Mouse (Mus musculus): ENCODE measurements at regions not wholly inside any gene's neighbourhood (a gene's known extent, or its start where the extent isn't known, plus 50 kb on each side); places are given as distances from the start of the nearest gene placed in this dataset.

DNA sequence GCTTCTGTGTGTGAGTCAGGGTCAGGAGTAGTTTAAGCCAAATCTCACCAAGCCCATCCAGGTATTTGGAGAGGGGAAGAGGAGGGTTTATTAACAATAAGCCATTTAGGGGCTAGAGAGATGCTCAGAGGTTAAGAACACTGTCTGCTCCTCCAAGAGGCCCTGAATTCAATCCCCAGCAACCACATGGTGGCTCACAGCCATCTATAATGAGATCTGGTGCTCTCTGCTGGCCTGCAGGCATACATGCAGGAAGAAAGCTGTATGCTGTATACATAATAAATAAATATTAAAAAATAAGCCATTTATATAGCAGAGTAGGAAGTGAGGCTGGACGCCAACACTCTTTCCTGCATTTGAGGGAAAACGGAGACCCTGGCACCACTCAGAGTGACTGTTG lies 330.4 kb upstream of the Arglu1 start:
- TF ChIP-seq EP300 (IDR thresholded peaks at IDR 0.05; ENCODE audit: low read depth), result no peak
- no peak for TF ChIP-seq CTCF (IDR thresholded peaks at IDR 0.05; ENCODE audit: low read depth)
